ENCODE assay signal across 8 mouse cellular contexts in the genomic region with DNA sequence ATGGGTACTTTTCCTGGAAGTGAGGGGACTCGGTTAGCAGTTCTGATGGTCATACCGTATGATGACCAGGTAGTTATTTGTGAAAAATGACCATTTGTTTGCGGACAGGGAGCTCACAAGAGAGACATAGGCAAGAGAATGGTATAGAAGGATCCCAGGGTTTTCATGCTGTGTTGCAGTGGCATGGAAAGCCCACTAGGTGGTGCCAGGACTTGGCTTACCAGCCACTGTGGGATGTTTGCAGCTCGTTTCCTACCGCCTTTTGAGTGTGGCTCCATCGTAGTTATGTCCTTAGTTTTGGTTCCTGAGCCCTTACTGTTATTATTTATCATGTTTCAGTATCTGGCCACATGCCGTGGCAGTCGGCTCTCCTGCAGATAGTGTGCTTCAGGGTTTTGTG. TPM values are rescaled to one million over a fixed set of nuclear protein-coding genes. Genes with fewer than 3 reads are reported as not detected.
DNase-seq lines count a peak whose midpoint lies in the region; ATAC-seq and TF ChIP-seq lines count a peak whose summit lies in the region.
"Had no signal": no experiment of that assay in that cellular context is flagged by ENCODE, and none has a peak within 500 bp of the region (broad histone marks: within the 10 kb centered on the region; RNA-seq: fewer than 3 reads in every experiment).

No protein-coding gene starts in this region.

- H3K27me3 ChIP-seq in liver, embryonic 14.5 days (ENCODE audit: control insufficient read depth, insufficient read depth, low read length), result no peaks in the 10 kb centered on the region
- H3K27me3 ChIP-seq: limb, embryonic 13.5 days had no signal

- H3K27ac ChIP-seq in liver, embryonic 14.5 days, result no peak overlapping the region
- H3K27ac ChIP-seq: limb, embryonic 13.5 days had no signal

- TF ChIP-seq EP300 in liver, embryonic 14.5 days (IDR thresholded peaks at IDR 0.05; ENCODE audit: low read depth), result no peak

- no peak overlapping the region for H3K9ac ChIP-seq in liver, embryonic 14.5 days (replicated peaks)
- H3K9ac ChIP-seq: limb, embryonic 13.5 days had no signal

- ATAC-seq in CD4-positive, CD25-positive, alpha-beta regulatory T cell, adult 4 months, result peak; percentile 78
- ATAC-seq in liver, embryonic 14.5 days (ENCODE audit: insufficient read depth), result no peak

- H3K9me3 ChIP-seq in liver, embryonic 14.5 days (ENCODE audit: control insufficient read depth, low read length), result no peaks in the 10 kb centered on the region
- H3K9me3 ChIP-seq: limb, embryonic 13.5 days had no signal

- no peak overlapping the region for H3K4me2 ChIP-seq in liver, embryonic 14.5 days (ENCODE audit: low read depth)
- H3K4me2 ChIP-seq: limb, embryonic 13.5 days had no signal

- peaks cover 6% of the 10 kb centered on the region for H3K36me3 ChIP-seq in liver, embryonic 14.5 days (replicated peaks; ENCODE audit: control insufficient read depth, insufficient read depth, low read depth)

- peak; percentile 94 for TF ChIP-seq CTCF in liver, embryonic 14.5 days (IDR thresholded peaks at IDR 0.05; ENCODE audit: low read depth)

- H3K4me1 ChIP-seq in liver, embryonic 14.5 days (replicated peaks; ENCODE audit: control insufficient read depth in 2 of 2, insufficient read depth in 2 of 2, low read length in 1 of 2), result no peaks in the 10 kb centered on the region
- H3K4me1 ChIP-seq: limb, embryonic 13.5 days had no signal

- DNase-seq in NIH3T3 (ENCODE audit: low read depth), result peak; percentile 80
- peak; percentile 82 to 87 for DNase-seq in cerebellum, postnatal 10 days
- DNase-seq in frontal cortex, postnatal 14 days (ENCODE audit: low spot score in 2 of 2), result peak; percentile 41 to 81
- DNase-seq in kidney, postnatal 14 days, result peak; percentile 70
- peak in 1 of 3 experiments; percentile 26 for DNase-seq in liver, embryonic 14.5 days (ENCODE audit: low read depth in 3 of 3, low spot score in 3 of 3)
- DNase-seq in ovary, postnatal 36 days (ENCODE audit: low spot score), result peak; percentile 54

- H3K4me3 ChIP-seq in liver, embryonic 14.5 days (ENCODE audit: insufficient read depth in 1 of 2, low read depth in 2 of 2, low read length in 2 of 2), result no peak overlapping the region
- H3K4me3 ChIP-seq: limb, embryonic 13.5 days had no signal

- 41% methylated on average over 8 of the region's 8 CpGs for WGBS in liver, embryonic 14.5 days (ENCODE audit: insufficient replicate concordance)

RNA-seq across cellular contexts. Expression of gene Exog, which starts 15.7 kb away (rescaled TPM):
- polyA plus RNA-seq in CD4-positive, CD25-positive, alpha-beta regulatory T cell, adult 4 months (2017; shearing (Covaris generic)), result 10 to 100 TPM; 12.6 to 16.2 TPM
- polyA plus RNA-seq in liver, embryonic 14.5 days (2012; rRNA removed), result 1.5 and 2.4 TPM in 2 replicates
- 5.7 and 6.0 TPM in 2 replicates for polyA plus RNA-seq in liver, embryonic 14.5 days (2014; fragmentation: Nextera tagmentation; extraction: Ambion mirVana)

RNA-seq across cellular contexts. Expression of gene Acvr2b, which starts 58.5 kb away (rescaled TPM):
- under 1 TPM in 1 of 2 experiments, not detected in 1; 0.46 TPM for polyA plus RNA-seq in CD4-positive, CD25-positive, alpha-beta regulatory T cell, adult 4 months (2017; shearing (Covaris generic))
- 0.62 and 0.69 TPM in 2 replicates for polyA plus RNA-seq in liver, embryonic 14.5 days (2012; rRNA removed)
- 1.5 and 2.3 TPM in 2 replicates for polyA plus RNA-seq in liver, embryonic 14.5 days (2014; fragmentation: Nextera tagmentation; extraction: Ambion mirVana)
